Mouse (Mus musculus): ENCODE measurements around the gene Tfdp1.
"Not testable (repeated sequence)": the region's sequence is repeated elsewhere in the genome, so short reads cannot be mapped to it uniquely, and the experiment has no call there.

Tfdp1 gene

GRCm38 (mm10) chr8:13338255-13338860 lies at the start of gene Tfdp1:
Tfdp1 (plus strand) TSS chr8:13338751.
- DNase-seq (ENCODE audit: low spot score in 2 of 2): peak; percentile 67 to 90

- DNase-seq (ENCODE audit: low spot score in 2 of 2): peak; percentile 71 to 84
Observed at GRCm38 (mm10) chr8:13292364-13292763, 46.2 kb upstream of the Tfdp1 start.

- DNase-seq (ENCODE audit: low spot score in 2 of 2): no peak
Observed at GRCm38 (mm10) chr8:13293677-13294470, 44.7 kb upstream of the Tfdp1 start.

GRCm38 (mm10) chr8:13299571-13299970 lies 39.0 kb upstream of the Tfdp1 start:
- no peak for DNase-seq (ENCODE audit: low spot score in 2 of 2)

- no peak for DNase-seq (ENCODE audit: low spot score in 2 of 2)
Observed at GRCm38 (mm10) chr8:13301036-13301435, 37.5 kb upstream of the Tfdp1 start.

- DNase-seq (ENCODE audit: low spot score in 2 of 2): no peak
Observed at GRCm38 (mm10) chr8:13305459-13305858, 33.1 kb upstream of the Tfdp1 start.

- DNase-seq (ENCODE audit: low spot score in 2 of 2): no peak
Observed at GRCm38 (mm10) chr8:13305884-13306283, 32.7 kb upstream of the Tfdp1 start.

GRCm38 (mm10) chr8:13306309-13306909 lies 32.1 kb upstream of the Tfdp1 start:
- no peak for DNase-seq (ENCODE audit: low spot score in 2 of 2)

GRCm38 (mm10) chr8:13306916-13307315 lies 31.6 kb upstream of the Tfdp1 start:
- no peak for DNase-seq (ENCODE audit: low spot score in 2 of 2)

- no peak for DNase-seq (ENCODE audit: low spot score in 2 of 2)
Observed at GRCm38 (mm10) chr8:13314922-13315321, 23.6 kb upstream of the Tfdp1 start.

GRCm38 (mm10) chr8:13316671-13317070 lies 21.9 kb upstream of the Tfdp1 start:
- DNase-seq (ENCODE audit: low spot score in 2 of 2): no peak

GRCm38 (mm10) chr8:13326598-13326997 lies 12.0 kb upstream of the Tfdp1 start:
- DNase-seq (ENCODE audit: low spot score in 2 of 2): no peak

- no peak for DNase-seq (ENCODE audit: low spot score in 2 of 2)
Observed at GRCm38 (mm10) chr8:13334671-13335070, 3.9 kb upstream of the Tfdp1 start.

- not testable (repeated sequence) for DNase-seq (ENCODE audit: low spot score in 2 of 2)
Observed at GRCm38 (mm10) chr8:13337245-13337644, 1.3 kb upstream of the Tfdp1 start.

- DNase-seq (ENCODE audit: low spot score in 2 of 2): no peak
Observed at GRCm38 (mm10) chr8:13337678-13338077, 873 bp upstream of the Tfdp1 start.

- DNase-seq (ENCODE audit: low spot score in 2 of 2): peak; percentile 54 to 61
Observed at GRCm38 (mm10) chr8:13338901-13339645, 522 bp downstream of the Tfdp1 start.

- no peak for DNase-seq (ENCODE audit: low spot score in 2 of 2)
Observed at GRCm38 (mm10) chr8:13339646-13339990, 1.1 kb downstream of the Tfdp1 start.

- no peak for DNase-seq (ENCODE audit: low spot score in 2 of 2)
Observed at GRCm38 (mm10) chr8:13340650-13341049, 2.1 kb downstream of the Tfdp1 start.

- DNase-seq (ENCODE audit: low spot score in 2 of 2): no peak
Observed at GRCm38 (mm10) chr8:13342340-13342739, 3.8 kb downstream of the Tfdp1 start.

- DNase-seq (ENCODE audit: low spot score in 2 of 2): no peak
Observed at GRCm38 (mm10) chr8:13343134-13343533, 4.6 kb downstream of the Tfdp1 start.

- DNase-seq (ENCODE audit: low spot score in 2 of 2): no peak
Observed at GRCm38 (mm10) chr8:13350052-13350451, 11.5 kb downstream of the Tfdp1 start.

- no peak for DNase-seq (ENCODE audit: low spot score in 2 of 2)
Observed at GRCm38 (mm10) chr8:13351593-13351992, 13.0 kb downstream of the Tfdp1 start.
